Mouse (Mus musculus): ENCODE data around the gene Eno4.

The Eno4 gene

GRCm38 (mm10) chr19:58974126-58974525 lies 30.9 kb downstream of the Eno4 start:
- DNase-seq (ENCODE audit: low read depth, low spot score), result no peak

GRCm38 (mm10) chr19:58975216-58975863 lies 32.1 kb downstream of the Eno4 start:
- no peak for DNase-seq (ENCODE audit: low read depth, low spot score)

GRCm38 (mm10) chr19:58978401-58979171 lies 35.4 kb downstream of the Eno4 start:
- DNase-seq (ENCODE audit: low read depth, low spot score), result no peak

GRCm38 (mm10) chr19:58979436-58980055 lies 36.3 kb downstream of the Eno4 start:
- no peak for DNase-seq (ENCODE audit: low read depth, low spot score)

- DNase-seq (ENCODE audit: low read depth, low spot score), result no peak
These were observed 36.8 kb downstream of the Eno4 start for GRCm38 (mm10) chr19:58980056-58980440.

GRCm38 (mm10) chr19:58981571-58981970 lies 38.3 kb downstream of the Eno4 start:
- no peak for DNase-seq (ENCODE audit: low read depth, low spot score)

- DNase-seq (ENCODE audit: low read depth, low spot score), result no peak
These were observed 59.6 kb downstream of the Eno4 start for GRCm38 (mm10) chr19:59002827-59003226.

GRCm38 (mm10) chr19:59006577-59007340 lies 63.5 kb downstream of the Eno4 start:
- no peak for DNase-seq (ENCODE audit: low read depth, low spot score)

- DNase-seq (ENCODE audit: low read depth, low spot score), result no peak
These were observed 67.6 kb downstream of the Eno4 start for GRCm38 (mm10) chr19:59010802-59011201.

Data from forelimb bud, embryonic 11.5 days (tissue).